Comparison of ENCODE assay signal across 8 mouse cellular contexts in genomic region chr1:87264134-87265006, GRCm38 (mm10). TPM values are rescaled to one million over a fixed set of nuclear protein-coding genes. Genes with fewer than 3 reads are reported as not detected.
DNase-seq lines count a peak whose midpoint lies in the region; ATAC-seq and TF ChIP-seq lines count a peak whose summit lies in the region.

Gene Efhd1, plus strand, starts transcription at chr1:87264363.

- no peaks in the 10 kb centered on the region for H3K36me3 ChIP-seq in heart, adult 2 months (ENCODE audit: control insufficient read depth, insufficient read depth, low read length)
- H3K36me3 ChIP-seq in midbrain, embryonic 11.5 days (ENCODE audit: control insufficient read depth, insufficient read depth, low read length), result no peaks in the 10 kb centered on the region

- no peaks in the 10 kb centered on the region for H3K4me1 ChIP-seq in heart, adult 2 months (ENCODE audit: control insufficient read depth, insufficient read depth, low read length)
- no peaks in the 10 kb centered on the region for H3K4me1 ChIP-seq in embryonic fibroblast, embryonic 13.5 days (ENCODE audit: control insufficient read depth, insufficient read depth, low read length)
- peaks cover 10% of the 10 kb centered on the region for H3K4me1 ChIP-seq in midbrain, embryonic 11.5 days (ENCODE audit: control insufficient read depth, insufficient read depth, low read length)

- peak; percentile 35 to 55 for DNase-seq in heart, adult 2 months
- no peak for DNase-seq in heart, adult 8-10 months (ENCODE audit: low spot score)
- peak; percentile 60 for DNase-seq in R1 (ENCODE audit: low read depth, low spot score)
- no peak for DNase-seq in left cerebral cortex, adult 8-10 months (ENCODE audit: low spot score in 2 of 2)
- peak; percentile 97 for DNase-seq in midbrain, embryonic 11.5 days (ENCODE audit: low spot score, missing footprints)

- no peaks in the 10 kb centered on the region for H3K79me2 ChIP-seq in heart, adult 2 months (replicated peaks; ENCODE audit: control insufficient read depth, insufficient read depth, low read length)

- peak; percentile 34 to 38; a peak in 3 of 4 replicates for ATAC-seq in hematopoietic stem cell, adult 5-6 weeks (replicated peaks in 1 of 2; ENCODE audit: insufficient read depth in 1 of 2, low FRiP score in 2 of 2, low TSS enrichment in 1 of 2, low read depth in 1 of 2, poor library complexity in 2 of 2, severe bottlenecking in 2 of 2)
- ATAC-seq in midbrain, embryonic 11.5 days (ENCODE audit: low FRiP score), result peak; percentile 64
- no peak for ATAC-seq in inflammation-experienced regulatory T-cells, adult 6 months

- peak within 1 kb of the TSS; percentile 98 for H3K4me2 ChIP-seq in midbrain, embryonic 11.5 days

- TF ChIP-seq EP300 in heart, adult 2 months (IDR thresholded peaks at IDR 0.05; ENCODE audit: insufficient read depth, low read depth, low read length), result no peak

- peak within 1 kb of the TSS; percentile 60 for H3K4me3 ChIP-seq in heart, adult 2 months
- peak within 1 kb of the TSS; percentile 22 for H3K4me3 ChIP-seq in embryonic fibroblast, embryonic 13.5 days (ENCODE audit: insufficient read depth, low read length)
- peak within 1 kb of the TSS; percentile 49 for H3K4me3 ChIP-seq in midbrain, embryonic 11.5 days (ENCODE audit: low read depth, low read length)

- no peak for TF ChIP-seq CTCF in heart, adult 2 months (IDR thresholded peaks at IDR 0.05)
- TF ChIP-seq CTCF in embryonic fibroblast, embryonic 13.5 days (IDR thresholded peaks at IDR 0.05; ENCODE audit: borderline replicate concordance, insufficient read depth, low read length), result no peak

- intact Hi-C loops in heart, adult 2 months (cut with DNase I), result no loop called here

- peaks cover 13% of the 10 kb centered on the region for H3K27me3 ChIP-seq in heart, adult 2 months (ENCODE audit: control insufficient read depth, insufficient read depth, low read length)
- H3K27me3 ChIP-seq in midbrain, embryonic 11.5 days (ENCODE audit: control insufficient read depth, insufficient read depth, low read length), result peaks cover 54% of the 10 kb centered on the region

- H3K9ac ChIP-seq in heart, adult 2 months (ENCODE audit: low read depth, low read length), result peak within 1 kb of the TSS; percentile 61
- peak within 1 kb of the TSS; percentile 52; the same call in 1 of the 2 replicates for H3K9ac ChIP-seq in midbrain, embryonic 11.5 days (ENCODE audit: low read length)

- no peaks in the 10 kb centered on the region for H3K9me3 ChIP-seq in midbrain, embryonic 11.5 days (ENCODE audit: control insufficient read depth, low read length)

- WGBS in heart, adult 2 months, result 1% methylated on average over 70 of the region's 70 CpGs
- WGBS in midbrain, embryonic 11.5 days, result under 1% methylated on average over 70 of the region's 70 CpGs

- no peak for TF ChIP-seq POLR2A in heart, adult 2 months (IDR thresholded peaks at IDR 0.05; ENCODE audit: insufficient read depth, low read depth, low read length)
- TF ChIP-seq POLR2A in embryonic fibroblast, embryonic 13.5 days (IDR thresholded peaks at IDR 0.05; ENCODE audit: low read depth, low read length), result no peak

- H3K27ac ChIP-seq in heart, adult 2 months, result no peak within 1 kb of the TSS
- H3K27ac ChIP-seq in embryonic fibroblast, embryonic 13.5 days (ENCODE audit: insufficient read depth, low read length), result no peak within 1 kb of the TSS
- no peak within 1 kb of the TSS for H3K27ac ChIP-seq in midbrain, embryonic 11.5 days (ENCODE audit: low read depth, low read length)

RNA-seq across cellular contexts. Expression of gene Efhd1, which starts in this region (rescaled TPM):
- 1 to 10 TPM; 3.1 to 5.1 TPM for total RNA-seq in heart, adult 2 months (2021)
- polyA plus RNA-seq in heart, adult 2 months (2012; rRNA removed), result 6.6 and 12.3 TPM in 2 replicates
- total RNA-seq in heart, adult 8-10 months (2022), result 1 to 10 TPM; 3.3 to 7.2 (median 4.5) TPM
- polyA plus RNA-seq in embryonic fibroblast, embryonic 13.5 days (2011; ENCODE audit: insufficient read length, low read depth, missing spikeins), result 0.38 and 0.49 TPM in 2 replicates
- not detected in 2 replicates for total RNA-seq in hematopoietic stem cell, adult 5-6 weeks (2017)
- 10 to 100 TPM; 16.4 to 18.6 (median 17.5) TPM for total RNA-seq in left cerebral cortex, adult 8-10 months (2022)
- 0.58 and 0.83 TPM in 2 replicates for polyA plus RNA-seq in midbrain, embryonic 11.5 days (2014; fragmentation: Nextera tagmentation; extraction: Ambion mirVana)
- polyA plus RNA-seq in inflammation-experienced regulatory T-cells, adult 6 months (2017; shearing (Covaris generic)), result not detected

Comparison
In these comparisons a context has a peak if more than half of its experiments do, and no peak if none do; other contexts are left out.
1. DNase-seq: peak in heart, adult 2 months (2 of 2) and R1 (single experiment); none in heart, adult 8-10 months (single experiment) and left cerebral cortex, adult 8-10 months (0 of 2).
2. Peak in ATAC-seq in hematopoietic stem cell, adult 5-6 weeks; RNA of the gene not detected or under 1 TPM.
3. Peak in DNase-seq, ATAC-seq, H3K4me3 ChIP-seq, H3K9ac ChIP-seq and H3K4me2 ChIP-seq in midbrain, embryonic 11.5 days; RNA of the gene not detected or under 1 TPM.
4. Peak in every context shown above with its lines, with median percentiles within 50 percentile points of each other: H3K4me3 ChIP-seq.